Mouse (Mus musculus) left cerebral cortex, postnatal 36 days (tissue): ENCODE results near the gene Atp11a. TPM values are rescaled to one million over a fixed set of nuclear protein-coding genes. Genes with fewer than 3 reads are reported as not detected.

ENCODE experiments used
- total RNA-seq, 2 experiments: library from RNA; stranded (reverse); gene quantifications; 2 replicates each; pipeline ENCODE4 v1.2.3; 2021

The Atp11a gene
- total RNA-seq, 2 experiments from 2014 or later: 39.7 to 52.2 TPM

Other genes starting within 250 kb of the Atp11a start
- gene Spaca7, start 184.0 kb upstream of the Atp11a start, total RNA-seq: not detected
- 10 to 100 TPM; 31.7 to 40.9 TPM for gene Tubgcp3, start 84.8 kb upstream of the Atp11a start, total RNA-seq
- gene Mcf2l, start 116.8 kb downstream of the Atp11a start, total RNA-seq: 100 to 1,000 TPM; 203 to 267 TPM